Mouse (Mus musculus): ENCODE data around the gene Dgkz. TPM values are rescaled to one million over a fixed set of nuclear protein-coding genes. Genes with fewer than 3 reads are reported as not detected.
A peak's percentile ranks its signal among the peaks of the same experiment; 100 is the strongest.

Gene Dgkz
- polyA plus RNA-seq, 1 experiment from 2014 or later: 18.6 TPM

GRCm38 (mm10) chr2:91922586-91923414, 52.9 kb downstream of the Dgkz start:
- Histone ChIP-seq H3K27ac (replicated peaks) (no peak overlapping the region), H3K4me2 (replicated peaks; ENCODE audit: low read depth) (peak overlapping the region; percentile 95), H3K36me3 (ENCODE audit: control insufficient read depth, insufficient read depth, low read length) (peaks cover 6% of the 10 kb centered on the region), H3K27me3 (ENCODE audit: control insufficient read depth, insufficient read depth, low read length) (peaks cover 4% of the 10 kb centered on the region; the same call in 1 of the 2 replicates), H3K9ac (ENCODE audit: low read length) (no peak overlapping the region), H3K4me3 (ENCODE audit: low read depth, low read length) (peak overlapping the region; percentile 53), H3K4me1 (replicated peaks; ENCODE audit: control insufficient read depth, insufficient read depth) (peaks cover 10% of the 10 kb centered on the region), H3K9me3 (ENCODE audit: control insufficient read depth, low read length) (no peaks in the 10 kb centered on the region)
- no peak for TF ChIP-seq EP300 (optimal IDR thresholded peaks at IDR 0.05)
- TF ChIP-seq CTCF (IDR thresholded peaks at IDR 0.05; ENCODE audit: low read depth): no peak
- no peak for ATAC-seq (ENCODE audit: low FRiP score, low TSS enrichment)
- 3% methylated on average over 37 of the region's 37 CpGs for WGBS
- DNase-seq (ENCODE audit: low spot score): no peak

GRCm38 (mm10) chr2:91921790-91922570, 53.7 kb downstream of the Dgkz start:
- Histone ChIP-seq H3K4me3 (ENCODE audit: low read depth, low read length) (peak overlapping the region; percentile 53), H3K9ac (ENCODE audit: low read length) (peak overlapping the region; percentile 13; the same call in 1 of the 2 replicates), H3K4me2 (replicated peaks; ENCODE audit: low read depth) (peak overlapping the region; percentile 95), H3K27ac (replicated peaks) (no peak overlapping the region), H3K9me3 (ENCODE audit: control insufficient read depth, low read length) (no peaks in the 10 kb centered on the region), H3K36me3 (ENCODE audit: control insufficient read depth, insufficient read depth, low read length) (peaks cover 12% of the 10 kb centered on the region), H3K4me1 (replicated peaks; ENCODE audit: control insufficient read depth, insufficient read depth) (peaks cover 10% of the 10 kb centered on the region), H3K27me3 (ENCODE audit: control insufficient read depth, insufficient read depth, low read length) (peaks cover 4% of the 10 kb centered on the region; the same call in 1 of the 2 replicates)
- peak; percentile 47 for ATAC-seq (ENCODE audit: low FRiP score, low TSS enrichment)
- DNase-seq (ENCODE audit: low spot score): peak; percentile 67
- TF ChIP-seq CTCF (IDR thresholded peaks at IDR 0.05; ENCODE audit: low read depth) (peak; percentile 62), EP300 (optimal IDR thresholded peaks at IDR 0.05) (no peak)
- 1% methylated on average over 53 of the region's 64 CpGs for WGBS

GRCm38 (mm10) chr2:91921181-91921789, 54.4 kb downstream of the Dgkz start:
- Histone ChIP-seq H3K27me3 (ENCODE audit: control insufficient read depth, insufficient read depth, low read length) (peaks cover 4% of the 10 kb centered on the region; the same call in 1 of the 2 replicates), H3K36me3 (ENCODE audit: control insufficient read depth, insufficient read depth, low read length) (peaks cover 12% of the 10 kb centered on the region), H3K9me3 (ENCODE audit: control insufficient read depth, low read length) (no peaks in the 10 kb centered on the region), H3K27ac (replicated peaks) (no peak overlapping the region), H3K4me1 (replicated peaks; ENCODE audit: control insufficient read depth, insufficient read depth) (peaks cover 10% of the 10 kb centered on the region), H3K4me3 (ENCODE audit: low read depth, low read length) (peak overlapping the region; percentile 53), H3K4me2 (replicated peaks; ENCODE audit: low read depth) (peak overlapping the region; percentile 95), H3K9ac (ENCODE audit: low read length) (no peak overlapping the region)
- peak; percentile 53 for ATAC-seq (ENCODE audit: low FRiP score, low TSS enrichment)
- peak; percentile 85 for DNase-seq (ENCODE audit: low spot score)
- TF ChIP-seq CTCF (IDR thresholded peaks at IDR 0.05; ENCODE audit: low read depth) (no peak), EP300 (optimal IDR thresholded peaks at IDR 0.05) (no peak)
- 5% methylated on average over 31 of the region's 31 CpGs for WGBS

- Histone ChIP-seq H3K9me3 (ENCODE audit: control insufficient read depth, low read length) (no peaks in the 10 kb centered on the region), H3K27ac (replicated peaks) (no peak overlapping the region), H3K27me3 (ENCODE audit: control insufficient read depth, insufficient read depth, low read length) (peaks cover 4% of the 10 kb centered on the region; the same call in 1 of the 2 replicates), H3K9ac (ENCODE audit: low read length) (no peak overlapping the region), H3K4me1 (replicated peaks; ENCODE audit: control insufficient read depth, insufficient read depth) (peaks cover 10% of the 10 kb centered on the region), H3K4me2 (replicated peaks; ENCODE audit: low read depth) (no peak overlapping the region), H3K36me3 (ENCODE audit: control insufficient read depth, insufficient read depth, low read length) (peaks cover 16% of the 10 kb centered on the region), H3K4me3 (ENCODE audit: low read depth, low read length) (no peak overlapping the region)
- no peak for ATAC-seq (ENCODE audit: low FRiP score, low TSS enrichment)
- 56% methylated on average over 4 of the region's 4 CpGs for WGBS
- TF ChIP-seq CTCF (IDR thresholded peaks at IDR 0.05; ENCODE audit: low read depth) (no peak), EP300 (optimal IDR thresholded peaks at IDR 0.05) (no peak)
- no peak for DNase-seq (ENCODE audit: low spot score)
Observed at GRCm38 (mm10) chr2:91920130-91920529, 55.5 kb downstream of the Dgkz start.

GRCm38 (mm10) chr2:91917096-91917495, 58.6 kb downstream of the Dgkz start:
- Histone ChIP-seq H3K9ac (ENCODE audit: low read length) (no peak overlapping the region), H3K4me1 (replicated peaks; ENCODE audit: control insufficient read depth, insufficient read depth) (peaks cover 5% of the 10 kb centered on the region; the same call in 1 of the 2 replicates), H3K27me3 (ENCODE audit: control insufficient read depth, insufficient read depth, low read length) (no peaks in the 10 kb centered on the region; the same call in 1 of the 2 replicates), H3K4me3 (ENCODE audit: low read depth, low read length) (no peak overlapping the region), H3K27ac (replicated peaks) (no peak overlapping the region), H3K36me3 (ENCODE audit: control insufficient read depth, insufficient read depth, low read length) (peaks cover 16% of the 10 kb centered on the region), H3K9me3 (ENCODE audit: control insufficient read depth, low read length) (no peaks in the 10 kb centered on the region), H3K4me2 (replicated peaks; ENCODE audit: low read depth) (no peak overlapping the region)
- 94% methylated on average over 7 of the region's 7 CpGs for WGBS
- DNase-seq (ENCODE audit: low spot score): no peak
- ATAC-seq (ENCODE audit: low FRiP score, low TSS enrichment): no peak
- TF ChIP-seq CTCF (IDR thresholded peaks at IDR 0.05; ENCODE audit: low read depth) (no peak), EP300 (optimal IDR thresholded peaks at IDR 0.05) (no peak)
